Mouse (Mus musculus) liver, adult (tissue): ENCODE data around the gene Fem1a.

Experiments
- GATA4 ChIP-seq: IDR thresholded peaks from 2 replicates; pipeline ENCODE4 v1.6.1; 2014; ENCODE audit warnings: mild to moderate bottlenecking, low read length; ENCODE audit not compliant: insufficient replicate concordance

The Fem1a gene

DNA sequence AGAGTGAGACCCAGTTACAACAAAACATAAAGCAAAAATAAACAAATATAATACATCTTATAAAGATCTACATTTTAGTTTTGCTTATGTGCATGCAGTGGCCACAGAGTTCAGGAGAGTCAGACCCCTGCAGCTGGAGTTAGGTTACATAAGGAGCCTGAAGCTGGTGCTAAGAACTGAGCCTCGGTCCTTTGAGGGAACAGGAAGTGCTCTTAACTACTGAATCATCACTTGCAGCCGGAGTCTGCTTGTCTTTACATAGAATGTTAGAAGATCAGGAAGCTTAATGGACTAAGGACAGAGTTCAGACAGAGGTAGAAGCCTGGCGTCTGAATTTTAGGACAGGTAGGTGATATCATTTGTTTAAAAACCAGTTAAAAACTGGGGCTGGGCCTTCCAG, 32.3 kb downstream of the Fem1a start:
- TF ChIP-seq GATA4: no peak

- peak; percentile 46; the same call in 1 of the 2 replicates for TF ChIP-seq GATA4
These were observed 33.0 kb downstream of the Fem1a start for GRCm38 (mm10) chr17:56289371-56290331.

GRCm38 (mm10) chr17:56290388-56291170, 34.0 kb downstream of the Fem1a start:
- no peak for TF ChIP-seq GATA4

DNA sequence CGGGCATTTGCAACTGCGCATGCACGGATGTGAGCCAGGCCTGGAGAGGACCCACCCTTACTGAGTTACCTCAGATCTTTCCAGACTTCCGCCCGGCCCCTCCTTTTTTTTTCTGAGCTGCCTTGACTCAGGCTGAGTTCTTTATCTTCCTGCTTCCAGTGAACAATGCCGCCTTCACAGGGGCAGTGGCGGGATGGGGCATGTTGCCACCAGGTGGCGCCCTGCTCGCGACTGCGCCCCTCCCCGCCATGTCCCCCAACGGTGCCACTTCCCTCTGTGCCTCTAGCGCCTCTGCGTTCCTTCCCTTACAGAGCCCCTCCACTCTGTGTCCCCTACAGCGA, 34.5 kb downstream of the Fem1a start:
- TF ChIP-seq GATA4: peak; percentile 73; the same call in 1 of the 2 replicates

DNA sequence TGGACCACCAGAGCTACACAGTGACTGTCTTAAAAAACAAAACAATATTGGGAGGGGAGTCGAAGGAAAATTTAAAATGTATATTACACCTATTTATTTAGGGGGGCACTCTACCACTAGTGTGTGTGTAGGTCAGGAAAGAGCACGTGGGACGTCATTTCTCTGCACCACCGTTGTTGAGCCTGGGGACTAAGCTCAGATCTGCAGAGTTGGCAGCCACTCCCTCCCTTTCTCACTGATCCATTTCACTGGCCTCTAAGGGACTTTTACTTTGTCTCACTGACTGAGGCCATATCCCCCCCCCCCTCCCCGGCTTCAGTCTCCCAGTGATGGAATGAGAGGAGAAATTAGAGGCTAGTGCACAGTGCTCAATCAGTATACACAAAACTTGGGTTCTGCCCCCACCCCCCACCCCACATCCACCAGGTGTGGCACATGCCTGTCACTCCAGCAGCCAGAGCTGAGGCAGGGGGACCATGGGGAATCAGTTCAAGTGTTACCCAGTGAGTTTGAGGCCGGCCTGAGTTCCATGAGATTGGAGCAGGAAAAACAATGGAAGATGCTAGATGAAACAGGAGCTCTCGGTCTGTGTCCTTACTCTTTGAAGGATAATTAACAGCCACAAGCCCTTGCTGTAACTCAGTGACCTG, 35.3 kb downstream of the Fem1a start:
- TF ChIP-seq GATA4: no peak

GRCm38 (mm10) chr17:56292531-56293222, 36.1 kb downstream of the Fem1a start, which contains the start of gene Plin3:
Gene Plin3 (minus strand): TSS chr17:56292873.
- no peak for TF ChIP-seq GATA4

DNA sequence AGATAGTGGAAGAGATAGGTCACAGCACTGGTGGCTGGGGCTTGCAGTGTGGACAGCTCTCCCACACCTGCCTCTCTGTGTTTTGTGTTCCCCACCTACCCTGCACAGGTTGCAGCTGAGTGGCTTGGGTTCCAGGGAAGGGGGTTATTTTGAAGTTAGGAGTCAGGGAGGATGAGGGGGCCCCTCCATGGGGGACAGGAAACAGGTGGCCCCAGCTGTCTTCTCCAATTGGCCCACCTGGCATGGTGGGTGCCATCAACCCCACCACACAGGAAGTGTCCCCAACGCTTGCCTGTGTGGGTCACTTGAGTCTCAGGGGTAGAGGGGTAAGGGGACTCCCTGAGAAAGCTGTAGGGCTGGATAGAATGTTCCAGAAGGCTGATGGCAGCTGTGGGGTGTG, 36.7 kb downstream of the Fem1a start:
- no peak for TF ChIP-seq GATA4

GRCm38 (mm10) chr17:56294241-56294640, 37.6 kb downstream of the Fem1a start:
- TF ChIP-seq GATA4: no peak

- no peak for TF ChIP-seq GATA4
These were observed 39.6 kb downstream of the Fem1a start for GRCm38 (mm10) chr17:56296201-56296600.

DNA sequence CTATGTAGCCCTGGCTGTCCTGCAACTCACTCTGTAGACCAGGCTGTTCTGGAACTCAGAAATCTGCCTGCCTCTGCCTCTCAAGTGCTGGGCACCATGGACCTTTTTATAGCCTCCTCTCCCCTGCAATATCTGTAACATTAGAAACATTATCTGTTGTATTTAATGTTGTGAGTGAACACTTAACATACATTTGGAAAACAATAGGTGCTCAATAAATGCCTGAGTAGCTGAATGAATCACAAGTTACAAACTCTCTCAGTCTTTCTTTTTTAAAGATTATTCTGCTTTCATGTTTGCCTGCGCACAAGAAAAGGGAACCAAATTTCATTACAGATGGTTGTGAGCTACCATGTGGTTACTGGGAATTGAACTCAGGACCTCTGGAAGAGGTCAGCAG, 41.6 kb downstream of the Fem1a start:
- no peak for TF ChIP-seq GATA4

DNA sequence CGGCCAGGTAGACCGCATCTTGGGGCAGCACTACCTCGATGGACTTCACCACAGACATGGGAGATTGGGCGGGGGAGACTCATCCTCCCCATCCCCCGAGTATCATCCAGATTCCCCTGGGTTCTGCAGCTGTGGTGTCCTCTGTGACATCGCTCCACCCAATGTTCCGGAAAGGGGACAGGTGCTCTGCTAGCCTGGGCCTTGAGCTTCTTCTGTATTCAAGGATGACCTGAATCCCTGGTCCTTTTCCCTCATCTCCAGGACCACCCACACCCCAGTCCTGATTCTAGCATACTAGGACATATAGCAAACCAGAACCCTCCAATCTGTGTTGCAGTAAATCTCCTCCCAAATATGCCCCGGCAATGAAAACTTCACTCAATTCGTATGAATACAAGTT, 43.6 kb downstream of the Fem1a start, which contains the start of gene Arrdc5:
Gene Arrdc5, minus strand, starts transcription at position 101 of the 400 bp plus-strand sequence.
- TF ChIP-seq GATA4: no peak

DNA sequence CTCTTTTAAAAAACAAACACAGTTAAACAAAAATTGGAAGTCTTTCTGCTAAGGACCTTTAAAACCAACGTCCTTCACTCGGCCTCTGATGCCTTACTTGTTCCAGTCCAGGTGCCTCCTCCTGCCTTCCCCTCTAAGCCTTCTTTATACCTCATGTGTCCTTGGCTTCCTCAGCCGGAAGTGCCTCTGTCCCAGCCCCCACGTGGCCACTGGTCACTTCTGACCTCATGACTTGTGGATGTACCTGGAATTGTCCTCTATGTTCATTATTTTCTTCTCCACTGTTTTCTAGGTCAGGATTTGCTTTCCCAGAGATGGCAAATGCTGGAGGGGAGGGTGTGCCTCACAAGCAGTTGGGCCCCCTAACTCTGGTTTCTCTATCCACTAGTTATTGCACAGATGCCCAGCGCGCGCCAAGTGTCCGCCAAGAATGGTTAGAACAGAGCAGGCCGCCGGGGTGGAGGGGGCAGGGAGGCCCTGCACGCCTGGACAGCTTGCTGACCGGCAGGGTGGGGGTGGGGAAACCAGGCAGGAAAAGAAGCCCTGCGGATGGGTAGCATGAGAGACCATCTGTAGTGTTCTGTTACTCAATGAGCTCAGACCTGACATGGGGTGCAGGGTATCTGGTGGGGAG, 45.9 kb downstream of the Fem1a start:
- TF ChIP-seq GATA4: no peak

GRCm38 (mm10) chr17:56303160-56303846, 46.7 kb downstream of the Fem1a start, which contains the start of gene Uhrf1:
Gene Uhrf1 (plus strand): TSS chr17:56303321.
- no peak for TF ChIP-seq GATA4
